Mouse (Mus musculus): ENCODE results near the gene Olfr295.

Olfr295 gene

DNA sequence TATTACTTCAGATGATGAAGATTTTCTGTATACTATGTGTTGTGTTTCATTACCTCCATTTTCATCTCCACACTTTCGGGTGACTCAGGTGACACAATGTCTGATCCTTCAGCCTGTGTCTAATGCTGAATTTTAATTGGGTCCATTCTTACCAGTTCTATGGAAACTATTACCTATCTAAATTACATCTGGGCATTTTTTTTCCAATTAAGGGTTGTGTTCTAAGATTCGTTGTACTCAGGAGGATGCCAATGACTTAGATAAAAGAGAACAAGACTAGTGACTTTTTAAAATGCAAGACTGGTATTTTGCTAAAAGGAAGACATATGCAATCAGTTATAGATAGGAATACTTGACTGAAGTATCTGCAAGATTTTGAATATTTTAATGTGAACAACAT lies at the start of gene Olfr295:
Olfr295 (plus strand) TSS at position 301 of the 400 bp plus-strand sequence.
- no peak for DNase-seq (ENCODE audit: low read depth, low spot score)

- DNase-seq (ENCODE audit: low read depth, low spot score) = no peak
Observed at GRCm38 (mm10) chr7:86616543-86616942, 32.9 kb downstream of the Olfr295 start, which contains the start of gene Olfr294. TSS of gene Olfr294 (minus strand) at chr7:86616643.
